Mouse (Mus musculus): Measurements from ENCODE around the gene Vmn2r8. TPM values are rescaled to one million over a fixed set of nuclear protein-coding genes. Genes with fewer than 3 reads are reported as not detected.

The Vmn2r8 gene
- polyA plus RNA-seq, 1 experiment from 2014 or later: not detected

Other genes with a start within 250 kb of the Vmn2r8 start
- gene Gak, start 179.1 kb downstream of the Vmn2r8 start, polyA plus RNA-seq (2015; fragmentation: Nextera tagmentation; extraction: Ambion mirVana): 47.5 and 56.5 TPM in 2 replicates
- 28.6 and 30.9 TPM in 2 replicates for gene Tmem175, start 179.1 kb downstream of the Vmn2r8 start, polyA plus RNA-seq (2015; fragmentation: Nextera tagmentation; extraction: Ambion mirVana)
- gene Idua, start 148.5 kb downstream of the Vmn2r8 start, polyA plus RNA-seq (2015; fragmentation: Nextera tagmentation; extraction: Ambion mirVana): 13.3 and 13.7 TPM in 2 replicates
- gene Dgkq, start 139.2 kb downstream of the Vmn2r8 start, polyA plus RNA-seq (2015; fragmentation: Nextera tagmentation; extraction: Ambion mirVana): 26.6 and 33.4 TPM in 2 replicates
- 3.6 and 3.9 TPM in 2 replicates for gene Slc26a1, start 133.3 kb downstream of the Vmn2r8 start, polyA plus RNA-seq (2015; fragmentation: Nextera tagmentation; extraction: Ambion mirVana)
- 4.7 and 4.8 TPM in 2 replicates for gene Fgfrl1, start 116.5 kb downstream of the Vmn2r8 start, polyA plus RNA-seq (2015; fragmentation: Nextera tagmentation; extraction: Ambion mirVana)
- gene Rnf212, start 33.9 kb downstream of the Vmn2r8 start, polyA plus RNA-seq (2015; fragmentation: Nextera tagmentation; extraction: Ambion mirVana): 0.25 TPM in 1 of 2 replicates, not detected in the other
- gene Tmed11, start 13.5 kb downstream of the Vmn2r8 start, polyA plus RNA-seq (2015; fragmentation: Nextera tagmentation; extraction: Ambion mirVana): not detected in 2 replicates
- gene Vmn2r9, start 43.8 kb upstream of the Vmn2r8 start, polyA plus RNA-seq (2015; fragmentation: Nextera tagmentation; extraction: Ambion mirVana): not detected in 2 replicates
- not detected in 2 replicates for gene Vmn2r10, start 197.7 kb upstream of the Vmn2r8 start, polyA plus RNA-seq (2015; fragmentation: Nextera tagmentation; extraction: Ambion mirVana)